In the genomic region with DNA sequence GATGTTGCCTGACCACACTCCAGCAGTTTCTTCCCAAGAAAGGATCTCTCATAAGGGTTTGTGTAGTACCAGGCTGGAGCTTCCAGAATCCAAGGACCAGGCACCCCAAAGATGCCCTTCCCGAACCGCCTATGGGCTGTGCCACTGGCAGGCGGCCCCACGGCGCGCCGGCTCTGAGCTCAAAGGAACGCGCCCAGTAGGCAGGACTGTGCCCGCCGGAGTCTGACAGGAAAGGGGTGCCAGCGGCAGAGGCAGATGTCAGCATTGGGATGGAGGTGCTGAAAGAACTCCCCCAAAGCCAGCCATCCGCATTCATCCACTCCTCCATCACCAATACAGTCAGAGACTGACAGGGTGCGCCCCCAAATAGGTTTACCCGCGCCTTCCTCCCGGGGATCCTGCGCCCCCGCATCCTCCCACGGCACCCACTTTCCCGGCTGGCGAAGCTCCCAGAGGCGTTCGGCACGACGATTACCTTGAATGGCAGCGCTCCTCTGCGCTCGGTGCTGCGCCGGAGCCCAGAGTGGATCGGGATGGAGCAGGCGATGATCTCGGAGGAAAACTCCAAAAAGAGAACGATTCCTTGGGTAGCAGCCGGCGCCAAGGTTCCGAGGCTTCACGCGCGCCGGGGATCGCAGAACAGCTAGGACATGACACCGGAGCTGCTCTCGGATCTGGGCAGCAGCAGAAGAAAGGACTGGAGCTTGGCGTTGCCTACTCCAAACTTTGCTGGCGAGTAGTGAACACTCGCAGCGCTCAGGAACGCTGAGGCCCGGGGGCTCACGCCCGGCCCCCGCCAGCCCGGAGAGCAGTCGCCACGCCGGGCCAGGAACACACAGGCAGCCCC, we compare ENCODE assay signal across 8 mouse cellular contexts.
DNase-seq lines count a peak whose midpoint lies in the region; ATAC-seq lines count a peak whose summit lies in the region.

No protein-coding gene starts in this region.

- no peaks in the 10 kb centered on the region for H3K9me3 ChIP-seq in embryonic facial prominence, embryonic 14.5 days (ENCODE audit: control insufficient read depth, low read length)
- no peaks in the 10 kb centered on the region for H3K9me3 ChIP-seq in midbrain, embryonic 12.5 days

- peak overlapping the region; percentile 94 for H3K9ac ChIP-seq in embryonic facial prominence, embryonic 14.5 days (ENCODE audit: low read depth, low read length)
- H3K9ac ChIP-seq in midbrain, embryonic 12.5 days (replicated peaks): peak overlapping the region; percentile 89

- DNase-seq in lung, adult 18-20 months: peak; percentile 44 to 46
- no peak for DNase-seq in lung, postnatal 25 days (ENCODE audit: low spot score)
- DNase-seq in embryonic facial prominence, embryonic 14.5 days (ENCODE audit: low spot score): peak; percentile 69
- DNase-seq in heart, postnatal 14 days: peak; percentile 19 to 32
- peak; percentile 33 to 57 for DNase-seq in left cerebral cortex, adult 8-10 months (ENCODE audit: low spot score in 2 of 2)
- DNase-seq in testis, postnatal 10 days (ENCODE audit: low spot score): peak; percentile 54
- no peak for DNase-seq in embryo, embryonic 9.5 days (ENCODE audit: extremely low spot score)

- peak overlapping the region; percentile 79 for H3K4me3 ChIP-seq in embryonic facial prominence, embryonic 14.5 days (ENCODE audit: low read depth, low read length)
- peak overlapping the region; percentile 86 for H3K4me3 ChIP-seq in midbrain, embryonic 12.5 days

- H3K27ac ChIP-seq in embryonic facial prominence, embryonic 14.5 days (replicated peaks; ENCODE audit: low read depth, low read length): peak overlapping the region; percentile 93
- H3K27ac ChIP-seq in midbrain, embryonic 12.5 days (replicated peaks): peak overlapping the region; percentile 91

- H3K4me2 ChIP-seq in embryonic facial prominence, embryonic 14.5 days (ENCODE audit: low read depth, low read length): peak overlapping the region; percentile 78
- peak overlapping the region; percentile 85 for H3K4me2 ChIP-seq in midbrain, embryonic 12.5 days (replicated peaks)

- H3K27me3 ChIP-seq in embryonic facial prominence, embryonic 14.5 days (replicated peaks; ENCODE audit: control insufficient read depth, insufficient read depth, low read length): no peaks in the 10 kb centered on the region
- peaks cover 21% of the 10 kb centered on the region for H3K27me3 ChIP-seq in midbrain, embryonic 12.5 days

- H3K4me1 ChIP-seq in embryonic facial prominence, embryonic 14.5 days (ENCODE audit: control insufficient read depth, insufficient read depth, low read length): peaks cover 24% of the 10 kb centered on the region
- H3K4me1 ChIP-seq in midbrain, embryonic 12.5 days: peaks cover 79% of the 10 kb centered on the region

- peak; percentile 69 for ATAC-seq in embryonic facial prominence, embryonic 14.5 days (ENCODE audit: low read depth)
- no peak; the same call in 1 of the 2 replicates for ATAC-seq in midbrain, embryonic 12.5 days (ENCODE audit: low FRiP score, low read depth)

- intact Hi-C loops in heart, postnatal 14 days (cut with DNase I): no loop called here

- peaks cover 10% of the 10 kb centered on the region for H3K36me3 ChIP-seq in embryonic facial prominence, embryonic 14.5 days (ENCODE audit: control insufficient read depth, insufficient read depth, low read length)
- H3K36me3 ChIP-seq in midbrain, embryonic 12.5 days: no peaks in the 10 kb centered on the region

- 1% methylated on average over 55 of the region's 58 CpGs for WGBS in embryonic facial prominence, embryonic 14.5 days
- under 1% methylated on average over 58 of the region's 58 CpGs for WGBS in midbrain, embryonic 12.5 days

Comparison
In these comparisons a context has a peak if more than half of its experiments do, and no peak if none do; other contexts are left out.
1. DNase-seq: peak in lung, adult 18-20 months (2 of 2), embryonic facial prominence, embryonic 14.5 days (single experiment), heart, postnatal 14 days (2 of 2), left cerebral cortex, adult 8-10 months (2 of 2) and testis, postnatal 10 days (single experiment); none in lung, postnatal 25 days (single experiment) and embryo, embryonic 9.5 days (single experiment).